Mouse (Mus musculus) left cerebral cortex, postnatal 10 days (tissue): Measurements from ENCODE around the gene Dnase2b. TPM values are rescaled to one million over a fixed set of nuclear protein-coding genes. Genes with fewer than 3 reads are reported as not detected.
A peak's percentile ranks its signal among the peaks of the same experiment; 100 is the strongest.

Experiments used
- DNase-seq, 2 experiments: peaks; one replicate each; pipeline ENCODE4 v3.0.0; 2021 to 2022; ENCODE audit warnings: low spot score in 2 of 2, mixed read lengths in 1 of 2; ENCODE audit errors: extremely low spot score in 1 of 2
- intact Hi-C: fragments of 180-260 bp; cut with DNase I; formaldehyde crosslinking; loops from one replicate; pipeline ENCODE4 v1.15.1; 2025
- total RNA-seq, 2 experiments: library from RNA; stranded (reverse); gene quantifications; 2 replicates each; pipeline ENCODE4 v1.2.3; 2021

The Dnase2b gene
- total RNA-seq, 2 experiments from 2014 or later: not detected

DNA sequence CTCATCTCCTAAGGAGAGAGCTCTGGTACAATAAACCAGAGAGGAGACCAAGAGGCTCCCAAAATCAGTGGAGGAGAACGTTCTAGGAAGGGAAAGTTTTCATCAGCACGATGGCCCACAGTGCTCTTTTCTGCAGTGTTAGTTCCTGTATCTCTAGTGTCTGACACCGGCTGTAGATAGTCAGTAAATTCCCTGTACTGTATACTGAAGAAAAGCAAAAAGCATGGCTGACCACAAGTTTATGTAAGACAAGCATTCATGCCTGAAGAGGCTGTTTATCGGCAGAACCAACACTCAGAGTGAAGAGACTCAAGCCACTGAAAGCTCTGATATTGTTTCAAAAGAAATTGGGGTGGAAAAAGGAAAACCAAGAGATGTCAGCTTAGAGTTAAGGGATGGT, 31.9 kb downstream of the Dnase2b start:
- intact Hi-C loops: no loop called here
- DNase-seq: no peak

- intact Hi-C loops: no loop called here
- DNase-seq: no peak
Observed at GRCm38 (mm10) chr3:146580039-146580729, 35.2 kb downstream of the Dnase2b start.

- intact Hi-C loops: no loop called here
- no peak for DNase-seq
Observed at GRCm38 (mm10) chr3:146577591-146577990, 37.8 kb downstream of the Dnase2b start.

DNA sequence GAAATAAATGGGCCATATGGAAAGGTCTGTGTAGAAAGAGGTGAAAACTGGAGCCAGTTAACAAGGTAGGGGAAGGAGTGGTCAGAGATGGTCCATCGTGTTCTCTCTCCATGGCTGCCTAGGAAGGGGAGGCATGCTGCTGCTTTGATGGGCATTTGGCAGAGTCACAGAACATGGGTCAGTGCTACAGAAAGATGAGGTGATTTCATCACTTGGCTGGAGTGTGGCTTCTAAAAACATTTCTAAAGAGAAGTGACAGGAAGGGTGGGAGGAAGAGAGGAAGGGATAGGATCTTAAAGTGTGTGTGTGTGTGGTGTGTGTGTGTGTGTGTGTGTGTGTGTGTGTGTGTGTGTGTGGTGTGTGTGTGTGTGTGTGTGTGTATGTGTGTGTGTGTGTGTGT, 44.1 kb downstream of the Dnase2b start:
- DNase-seq: no peak
- intact Hi-C loops: no loop called here

DNA sequence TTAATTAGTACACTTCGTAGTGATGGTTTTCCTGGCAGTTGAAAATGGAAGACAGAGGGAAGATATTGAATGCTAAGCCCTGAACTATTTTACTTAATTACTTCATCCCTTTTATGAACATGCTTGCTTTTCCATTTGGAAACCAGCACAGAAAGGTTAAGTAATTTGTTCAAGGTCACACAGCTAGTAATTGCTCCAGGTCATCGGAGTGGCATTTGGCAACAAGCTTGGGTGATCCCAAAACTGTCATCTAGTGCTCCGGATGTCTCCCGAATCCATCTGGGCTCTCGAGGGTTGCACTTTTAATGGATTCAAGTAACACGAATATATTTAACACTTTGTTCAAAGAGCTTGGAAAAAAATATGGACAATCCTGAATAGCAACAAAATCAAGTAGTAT, 44.5 kb downstream of the Dnase2b start:
- intact Hi-C loops: no loop called here

GRCm38 (mm10) chr3:146570148-146570782, 45.1 kb downstream of the Dnase2b start, which contains the start of gene Uox:
Gene Uox, plus strand, starts transcription at chr3:146570426.
- intact Hi-C loops: no loop called here
- DNase-seq: no peak

More for the DNA sequence above, 44.5 kb downstream of the Dnase2b start:
- no peak for DNase-seq

DNA sequence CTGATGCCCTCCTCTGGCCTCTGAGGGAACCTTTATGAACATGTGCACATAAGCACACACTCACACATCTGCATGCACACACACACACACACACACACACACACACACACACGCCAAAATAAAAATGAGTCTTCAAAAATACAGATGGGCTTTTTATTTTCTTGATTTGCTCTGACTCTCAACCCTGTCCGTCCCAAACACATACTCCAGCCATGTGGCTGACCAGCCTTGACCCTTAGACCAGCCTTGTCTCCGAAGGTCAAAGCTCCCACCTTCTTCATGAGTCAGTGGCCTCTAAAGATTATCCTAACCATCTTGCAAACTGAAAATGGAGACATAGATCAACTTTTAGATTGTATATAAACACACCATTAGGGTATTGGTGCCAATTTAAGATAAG, 45.8 kb downstream of the Dnase2b start:
- intact Hi-C loops: loop anchor here (5.0 kb wide), 1 partner anchor 33 kb away; no protein-coding TSS in a partner anchor
- DNase-seq: no peak

DNA sequence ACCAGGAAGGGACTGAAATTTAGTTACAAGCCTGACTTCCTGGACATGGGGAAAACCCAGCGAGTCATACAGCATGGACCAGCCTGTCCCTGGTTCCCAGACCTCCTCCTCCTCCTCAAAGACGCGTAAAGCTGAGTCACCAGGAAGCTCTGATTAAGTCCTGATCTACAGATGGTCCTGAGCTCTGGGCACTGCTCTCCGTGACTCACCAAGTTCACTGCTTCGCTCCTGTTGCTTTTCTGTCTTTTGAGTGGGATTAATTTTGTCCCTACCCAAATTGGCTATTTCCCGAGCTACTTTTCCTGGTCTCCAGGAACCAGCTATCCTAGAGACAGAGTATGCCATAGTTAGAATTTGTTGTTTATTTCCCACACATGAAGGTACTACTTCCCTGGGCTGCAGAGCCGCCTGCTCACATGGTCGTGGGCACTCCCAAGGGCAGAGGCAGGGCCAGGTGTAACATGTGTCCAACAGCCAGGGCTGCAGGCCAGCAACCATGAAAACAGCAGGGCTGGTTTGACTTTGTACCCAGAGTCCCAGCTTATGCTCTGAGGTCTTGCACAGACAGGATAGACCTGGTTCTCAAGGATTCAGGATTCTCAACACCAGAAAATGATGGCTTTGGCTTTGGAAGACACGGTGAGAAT, 47.4 kb downstream of the Dnase2b start:
- DNase-seq: no peak

GRCm38 (mm10) chr3:146567366-146567765, 48.0 kb downstream of the Dnase2b start:
- DNase-seq: no peak
- intact Hi-C loops: loop anchor here (5.0 kb wide), 1 partner anchor 35 kb away; no protein-coding TSS in a partner anchor

More for the DNA sequence above, 47.4 kb downstream of the Dnase2b start:
- intact Hi-C loops: loop anchor here (5.0 kb wide), 1 partner anchor 34 kb away; no protein-coding TSS in a partner anchor

- intact Hi-C loops: loop anchor here (2.0 to 5.0 kb wide), 2 partner anchors 37 to 220 kb away; no protein-coding TSS in a partner anchor
Observed at GRCm38 (mm10) chr3:146565065-146565411, 50.4 kb downstream of the Dnase2b start.

DNA sequence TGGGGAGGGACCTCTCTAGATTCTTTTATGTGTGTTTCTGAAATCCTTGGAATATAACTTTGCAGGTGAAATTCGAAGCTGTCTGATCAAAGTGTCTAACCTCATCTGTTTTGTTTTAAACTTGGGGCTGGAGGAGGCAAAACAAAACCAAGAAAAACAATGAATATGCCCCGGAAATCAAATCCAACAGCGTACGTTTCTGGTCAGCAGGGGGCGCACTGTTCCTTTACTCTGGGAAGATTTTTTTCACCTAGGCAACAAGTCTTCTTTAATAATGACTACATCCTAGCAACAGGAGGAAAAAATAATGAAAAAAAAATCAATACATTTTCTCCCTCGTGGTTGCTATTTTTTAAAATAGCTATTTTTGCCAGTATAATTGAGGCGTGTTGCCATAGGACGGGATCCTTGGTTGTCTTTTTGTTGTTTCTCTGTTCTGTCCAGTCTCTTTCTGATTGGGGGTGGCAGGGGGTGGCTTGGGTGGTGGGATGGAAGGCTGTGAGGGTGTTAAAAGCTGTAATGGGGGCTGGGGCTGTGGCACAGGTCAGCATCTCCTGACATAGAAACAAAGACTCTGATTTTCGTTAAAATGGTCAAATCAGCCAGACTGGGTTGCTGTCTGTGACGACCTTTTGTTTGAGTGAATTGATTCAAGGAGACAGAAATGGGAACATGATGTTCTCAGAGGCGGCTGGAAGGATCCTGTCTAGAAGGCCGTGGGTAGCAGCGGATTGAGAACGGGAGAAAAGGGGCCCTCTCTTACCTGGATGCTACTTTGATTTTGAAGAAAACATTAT, 50.9 kb downstream of the Dnase2b start:
- intact Hi-C loops: loop anchor here (2.0 to 5.0 kb wide), 4 partner anchors 38 to 220 kb away; no protein-coding TSS in a partner anchor
- peak; percentile 82 for DNase-seq

More at GRCm38 (mm10) chr3:146565065-146565411, 50.4 kb downstream of the Dnase2b start:
- no peak for DNase-seq

DNA sequence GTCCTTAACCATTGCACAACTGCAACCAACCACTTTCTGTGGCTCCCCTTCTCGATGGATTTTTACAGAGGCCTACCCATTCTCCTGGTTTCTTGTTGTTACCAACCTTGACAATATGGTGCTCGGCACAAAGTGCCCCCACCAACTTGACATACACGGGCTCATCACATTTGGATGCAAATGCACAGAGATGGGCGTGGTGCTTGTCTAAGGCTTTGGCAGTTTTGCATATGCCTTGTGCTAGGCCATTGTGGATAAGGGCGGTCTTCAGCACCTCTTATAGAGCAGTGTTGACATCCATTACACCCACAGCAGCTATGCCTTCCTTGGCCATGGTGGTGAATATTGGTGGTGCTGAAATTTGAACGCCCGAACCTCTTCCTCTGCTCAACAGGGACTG, 52.5 kb downstream of the Dnase2b start:
- intact Hi-C loops: loop anchor here (5.0 kb wide), 2 partner anchors 154 to 204 kb away; no protein-coding TSS in a partner anchor
- DNase-seq: no peak

- intact Hi-C loops: no loop called here
- DNase-seq: peak in 1 of 2 experiments; percentile 38
Observed at GRCm38 (mm10) chr3:146557507-146557906, 57.9 kb downstream of the Dnase2b start.

GRCm38 (mm10) chr3:146556567-146556966, 58.8 kb downstream of the Dnase2b start:
- no peak for DNase-seq
- intact Hi-C loops: no loop called here

DNA sequence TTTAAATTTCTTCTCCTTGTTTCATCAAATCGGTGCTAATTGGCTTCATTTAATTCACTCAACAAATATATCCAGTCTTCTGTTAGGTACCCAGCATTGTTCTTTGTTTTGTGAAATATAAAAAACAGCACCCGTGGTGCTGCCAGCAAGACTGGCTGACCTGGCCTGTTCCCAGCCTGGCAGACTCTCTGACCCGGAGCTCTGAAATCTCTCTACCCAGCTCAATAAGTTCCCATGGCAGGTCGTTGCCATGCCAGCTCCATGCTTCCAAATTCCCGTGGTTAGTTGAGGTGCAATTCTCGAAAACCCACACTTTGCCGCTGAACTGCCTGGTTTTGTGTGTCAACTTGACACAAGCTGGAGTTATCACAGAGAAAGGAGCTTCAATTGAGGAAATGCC, 60.6 kb downstream of the Dnase2b start:
- DNase-seq: no peak
- intact Hi-C loops: no loop called here

DNA sequence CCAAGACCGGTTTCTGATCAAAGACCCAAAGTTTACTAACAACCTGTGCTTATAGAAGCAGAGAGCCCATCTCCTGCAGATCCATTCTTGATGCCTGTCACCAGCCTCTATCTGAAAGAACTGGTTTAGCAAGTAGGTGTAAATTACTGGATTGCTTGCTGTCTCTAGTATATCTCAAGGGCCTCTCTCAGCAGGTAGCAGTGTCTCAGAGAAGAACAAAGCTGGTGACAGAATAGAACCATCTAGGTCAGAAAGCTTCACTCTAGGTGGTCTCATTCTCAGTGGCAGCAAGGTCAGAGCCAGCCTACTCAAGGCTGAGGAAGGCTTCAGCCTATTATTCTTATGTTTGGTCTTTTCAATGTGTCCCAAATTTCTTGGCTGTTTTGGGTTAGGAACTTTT, 71.8 kb downstream of the Dnase2b start:
- no peak for DNase-seq
- intact Hi-C loops: no loop called here

DNA sequence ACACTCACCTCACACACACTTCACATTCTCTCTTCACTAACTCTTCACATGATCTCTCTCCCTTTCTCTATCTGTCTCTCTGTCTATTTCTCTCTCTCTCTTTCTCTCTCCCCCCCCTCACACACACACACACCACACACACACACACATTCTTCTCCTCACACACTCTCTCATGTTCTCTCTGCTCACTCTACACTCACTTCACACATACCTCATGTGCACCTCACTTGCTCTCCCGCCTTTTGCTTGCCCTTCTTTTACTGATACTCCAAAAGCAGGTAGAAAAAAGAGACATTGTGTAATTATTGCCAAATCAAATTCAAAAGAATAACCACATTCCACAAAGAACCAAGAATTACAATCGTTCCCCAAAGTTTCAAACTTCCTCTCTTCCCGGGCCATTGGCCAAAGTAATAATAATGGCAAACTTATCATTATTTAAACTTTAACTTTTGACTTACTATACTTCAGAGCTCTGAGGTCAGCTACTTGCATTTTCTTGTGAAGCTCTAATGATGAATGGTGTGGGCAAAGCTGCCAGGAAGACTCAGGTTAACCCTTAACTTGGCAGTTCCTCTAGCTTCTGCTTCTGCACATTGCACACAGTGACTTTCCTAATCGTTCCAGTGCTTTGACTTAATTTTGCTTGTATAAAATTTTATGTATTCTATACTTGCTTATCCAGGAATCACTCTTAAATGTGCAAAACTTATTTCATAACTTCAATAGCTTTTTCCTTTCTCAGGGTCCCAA, 74.7 kb downstream of the Dnase2b start:
- DNase-seq: no peak
- intact Hi-C loops: no loop called here

DNA sequence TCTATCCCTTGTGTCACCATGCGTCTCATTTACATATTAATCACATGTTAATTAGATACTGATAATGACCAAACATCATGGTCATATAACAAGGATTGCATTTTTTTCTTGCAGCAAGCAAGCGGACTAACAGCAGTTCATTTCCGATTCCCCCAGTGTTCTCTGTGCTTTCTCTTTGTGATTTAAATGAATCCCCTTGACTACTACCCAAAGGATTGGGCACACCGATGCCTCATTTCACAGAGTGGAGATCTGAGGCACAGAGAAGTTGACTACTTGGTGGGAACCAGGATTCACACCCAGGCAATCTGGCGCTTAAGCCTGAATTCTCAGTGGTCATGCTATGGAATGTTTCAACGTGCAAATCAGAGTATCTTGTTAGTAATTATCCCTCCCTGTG, 80.4 kb downstream of the Dnase2b start:
- intact Hi-C loops: no loop called here
- no peak for DNase-seq
